Mouse (Mus musculus) E14TG2a.4 (cell line): ENCODE measurements around the gene Snapc2.
"Not testable (repeated sequence)": the region's sequence is repeated elsewhere in the genome, so short reads cannot be mapped to it uniquely, and the experiment has no call there.

Experiments used
- H3K27me3 ChIP-seq: 2 replicates; pipeline ENCODE4 v1.6.1; 2014; ENCODE audit warnings: low read length, control low read depth; ENCODE audit not compliant: insufficient read depth
- H3K36me3 ChIP-seq: 2 replicates; pipeline ENCODE4 v1.6.1; 2014; ENCODE audit warnings: low read length, control low read depth; ENCODE audit not compliant: insufficient read depth
- H3K4me1 ChIP-seq: replicated peaks from 2 replicates; pipeline ENCODE4 v1.6.1; 2014; ENCODE audit warnings: low read depth, low read length, control low read depth
- H3K4me3 ChIP-seq: replicated peaks from 2 replicates; pipeline ENCODE4 v1.5.1; 2014; ENCODE audit warnings: mild to moderate bottlenecking, low read length
- H3K9me3 ChIP-seq: 2 replicates; pipeline ENCODE4 v1.6.1; 2014; ENCODE audit warnings: low read length, control low read depth
- CTCF ChIP-seq: conservative IDR thresholded peaks from 2 replicates; pipeline ENCODE4 v1.5.1; 2014; ENCODE audit warnings: low read length
- NANOG ChIP-seq: IDR thresholded peaks from 2 replicates; pipeline ENCODE4 v1.6.1; 2014; ENCODE audit warnings: borderline replicate concordance, low read length, mixed read lengths
- POU5F1 ChIP-seq: IDR thresholded peaks from 2 replicates; pipeline ENCODE4 v1.6.1; 2014; ENCODE audit warnings: low read length, borderline replicate concordance

Gene Snapc2

DNA sequence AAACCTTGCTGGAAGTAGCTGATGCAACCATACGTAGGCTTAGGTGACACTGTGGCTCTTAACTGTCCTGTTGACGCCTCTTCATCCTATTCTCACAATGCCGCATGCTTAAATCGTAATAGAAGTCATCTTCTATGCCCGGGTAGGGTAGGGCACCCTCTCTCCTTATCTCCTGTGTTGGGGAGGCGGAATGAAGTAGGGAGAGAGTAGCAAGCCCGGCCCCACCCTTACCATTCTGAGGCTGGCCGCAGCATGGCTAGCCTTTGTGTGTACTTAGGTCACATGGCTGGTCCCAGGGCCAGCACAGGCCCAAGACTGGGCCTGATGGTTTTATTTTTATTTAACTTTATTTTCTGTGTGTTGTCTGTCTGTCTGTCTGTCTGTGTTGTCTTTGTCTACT is 5.6 kb upstream of the Snapc2 start:
- H3K4me3 ChIP-seq: no peak overlapping the region
- peaks cover 13% of the 10 kb centered on the region for H3K27me3 ChIP-seq
- H3K4me1 ChIP-seq: peaks cover 72% of the 10 kb centered on the region
- H3K36me3 ChIP-seq: peaks cover 57% of the 10 kb centered on the region
- no peaks in the 10 kb centered on the region for H3K9me3 ChIP-seq
- TF ChIP-seq POU5F1 (no peak), CTCF (no peak), NANOG (no peak)

DNA sequence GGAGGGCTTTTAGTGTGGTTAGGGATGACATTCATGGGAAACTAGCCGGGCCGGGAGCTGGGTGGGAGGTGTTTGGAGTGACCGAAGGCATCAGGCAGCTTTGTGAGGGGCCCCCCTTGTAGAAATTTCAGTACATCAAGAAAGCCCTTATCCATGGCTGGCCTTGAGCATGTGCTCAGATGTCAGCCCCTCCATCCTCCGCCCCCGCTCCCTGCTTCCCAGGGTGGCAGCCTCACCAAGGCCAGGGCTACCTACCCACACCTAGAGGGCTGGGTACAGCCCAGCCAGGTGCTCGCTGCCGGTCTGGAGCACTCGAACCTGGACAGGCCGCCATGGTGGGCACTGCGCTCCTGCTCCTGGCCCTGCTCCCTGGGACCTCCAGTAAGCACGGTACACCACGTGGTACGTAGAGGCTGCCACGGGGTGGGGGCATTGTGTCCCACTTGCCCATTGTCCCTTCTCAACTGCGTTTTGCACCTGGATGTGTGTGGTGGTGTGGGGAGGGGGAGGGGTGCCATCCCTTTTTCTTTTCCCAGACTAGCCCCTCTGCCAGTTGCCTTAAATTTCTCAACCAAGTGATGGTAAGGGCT is 4.8 kb upstream of the Snapc2 start, which contains the start of gene Tgfbr3l:
Tgfbr3l (plus strand) TSS at position 264 of the 590 bp plus-strand sequence.
- TF ChIP-seq CTCF (no peak), NANOG (no peak), POU5F1 (no peak)
- peak within 1 kb of the TSS; percentile 71 for H3K4me3 ChIP-seq
- peaks cover 13% of the 10 kb centered on the region for H3K27me3 ChIP-seq
- H3K9me3 ChIP-seq: no peaks in the 10 kb centered on the region
- H3K36me3 ChIP-seq: peaks cover 49% of the 10 kb centered on the region
- peaks cover 69% of the 10 kb centered on the region for H3K4me1 ChIP-seq

DNA sequence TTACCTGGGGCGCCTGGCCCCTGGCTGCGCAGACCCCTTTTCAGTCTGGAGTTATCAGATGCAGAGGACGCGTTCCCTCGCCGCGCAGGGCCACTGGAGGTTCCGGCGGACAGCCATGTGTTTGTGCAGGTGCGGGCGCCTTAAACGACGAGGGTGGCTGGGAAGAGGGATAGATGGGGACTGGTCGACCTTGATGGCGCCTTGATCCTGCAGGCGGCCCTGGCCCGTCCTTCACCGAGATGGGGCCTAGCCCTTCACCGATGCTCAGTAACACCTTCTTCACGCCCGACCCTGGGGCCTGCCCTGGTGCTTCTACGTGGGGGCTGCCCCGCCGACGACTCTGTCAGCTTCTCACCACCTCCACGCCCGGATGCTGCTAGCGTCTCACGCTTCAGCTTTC is 3.7 kb upstream of the Snapc2 start:
- Histone ChIP-seq H3K27me3 (peaks cover 13% of the 10 kb centered on the region), H3K36me3 (peaks cover 38% of the 10 kb centered on the region), H3K4me3 (peak overlapping the region; percentile 71), H3K4me1 (peaks cover 74% of the 10 kb centered on the region), H3K9me3 (no peaks in the 10 kb centered on the region)
- no peak for TF ChIP-seq CTCF
- no peak for TF ChIP-seq POU5F1
- no peak for TF ChIP-seq NANOG

DNA sequence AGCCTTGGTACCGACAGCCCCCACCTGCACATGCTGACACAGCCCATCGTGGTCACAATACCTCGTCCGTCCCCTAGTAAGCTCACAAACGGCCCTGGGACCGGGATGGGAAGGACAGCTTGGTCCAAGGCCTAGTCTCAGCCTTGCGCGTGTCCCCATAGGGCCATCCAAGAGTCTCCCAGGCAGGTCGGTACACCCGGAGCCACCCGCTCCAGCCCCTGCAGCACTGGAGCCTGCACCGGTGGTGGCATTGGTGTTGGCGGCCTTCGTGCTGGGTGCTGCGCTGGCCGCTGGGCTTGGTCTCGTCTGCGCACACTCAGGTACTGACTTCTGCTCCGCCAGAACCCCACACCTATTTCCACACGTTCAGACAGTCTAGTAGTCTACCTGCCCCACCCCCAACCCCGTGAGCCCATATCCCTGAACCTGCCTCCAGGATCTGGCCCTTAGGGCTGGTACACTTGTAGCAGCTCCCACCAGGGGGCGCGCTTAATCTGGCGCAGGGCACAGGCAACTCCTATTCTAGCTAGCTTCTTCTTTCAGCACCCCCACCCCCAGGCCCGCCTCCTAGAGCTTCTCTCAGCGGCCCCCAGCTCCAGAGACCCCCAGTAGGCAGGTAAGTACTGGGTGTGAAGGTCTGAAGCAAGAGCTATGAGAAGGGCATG is 2.4 kb upstream of the Snapc2 start:
- Histone ChIP-seq H3K9me3 (no peaks in the 10 kb centered on the region), H3K36me3 (peaks cover 38% of the 10 kb centered on the region), H3K4me3 (peak overlapping the region; percentile 71), H3K27me3 (peaks cover 13% of the 10 kb centered on the region), H3K4me1 (peaks cover 76% of the 10 kb centered on the region)
- TF ChIP-seq CTCF (peak; percentile 27), NANOG (no peak), POU5F1 (no peak)

DNA sequence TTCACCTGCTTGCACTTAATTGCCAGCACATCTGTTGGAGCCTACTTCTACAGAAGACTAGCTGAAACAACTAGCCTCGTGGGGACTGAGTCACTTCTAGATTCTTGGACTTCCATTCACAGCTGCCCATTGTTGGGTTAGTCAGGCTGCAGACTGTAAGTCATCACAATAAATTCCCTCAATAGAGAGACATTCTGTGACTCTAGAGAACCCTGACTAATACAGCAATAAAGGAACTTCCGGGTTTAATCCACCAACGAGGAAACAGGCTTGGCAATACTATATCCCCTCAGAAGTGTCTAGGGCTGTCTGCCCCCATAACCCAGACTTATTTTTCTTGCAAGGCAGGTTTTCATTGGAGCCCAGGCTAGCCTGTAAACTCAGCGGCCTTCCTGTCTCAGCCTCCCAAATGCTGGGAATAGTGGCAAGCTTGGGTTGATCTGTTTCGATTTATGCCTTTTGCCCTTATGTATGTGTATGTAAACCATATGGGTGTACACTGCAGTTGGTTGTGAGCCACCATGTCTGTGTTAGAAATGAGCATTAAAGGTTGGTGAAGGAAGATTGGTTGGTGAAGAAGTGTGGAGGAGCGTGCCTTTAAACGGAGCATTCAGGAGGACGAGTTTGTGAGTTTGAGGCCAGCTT is 642 bp upstream of the Snapc2 start:
- Histone ChIP-seq H3K27me3 (peaks cover 13% of the 10 kb centered on the region), H3K9me3 (no peaks in the 10 kb centered on the region), H3K4me3 (peak overlapping the region; percentile 86), H3K36me3 (peaks cover 40% of the 10 kb centered on the region), H3K4me1 (peaks cover 70% of the 10 kb centered on the region)
- no peak for TF ChIP-seq CTCF
- TF ChIP-seq POU5F1: no peak
- no peak for TF ChIP-seq NANOG

DNA sequence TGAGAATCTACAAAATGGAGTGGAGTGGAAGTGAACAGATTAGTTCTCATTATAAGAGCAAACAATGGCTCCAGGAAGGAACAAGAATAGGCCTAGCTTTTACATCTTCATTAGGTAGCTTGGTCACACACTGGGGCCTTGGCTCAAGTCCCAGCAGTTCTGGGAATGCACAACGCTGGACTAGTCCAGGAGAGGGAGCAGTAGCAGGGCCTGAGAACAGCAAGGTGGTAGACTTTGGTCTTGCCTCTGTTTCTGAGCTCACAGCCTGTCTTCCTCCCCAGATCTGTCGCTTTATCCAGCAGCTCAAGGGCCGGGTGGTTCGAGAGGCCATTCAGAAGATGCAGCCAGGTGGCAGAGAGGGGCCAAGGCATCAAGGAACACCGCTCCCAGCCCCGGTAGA is 1.1 kb downstream of the Snapc2 start:
- Histone ChIP-seq H3K4me3 (peak overlapping the region; percentile 86), H3K36me3 (peaks cover 38% of the 10 kb centered on the region), H3K27me3 (peaks cover 10% of the 10 kb centered on the region), H3K4me1 (peaks cover 62% of the 10 kb centered on the region), H3K9me3 (no peaks in the 10 kb centered on the region)
- TF ChIP-seq POU5F1 (no peak), CTCF (no peak), NANOG (no peak)

DNA sequence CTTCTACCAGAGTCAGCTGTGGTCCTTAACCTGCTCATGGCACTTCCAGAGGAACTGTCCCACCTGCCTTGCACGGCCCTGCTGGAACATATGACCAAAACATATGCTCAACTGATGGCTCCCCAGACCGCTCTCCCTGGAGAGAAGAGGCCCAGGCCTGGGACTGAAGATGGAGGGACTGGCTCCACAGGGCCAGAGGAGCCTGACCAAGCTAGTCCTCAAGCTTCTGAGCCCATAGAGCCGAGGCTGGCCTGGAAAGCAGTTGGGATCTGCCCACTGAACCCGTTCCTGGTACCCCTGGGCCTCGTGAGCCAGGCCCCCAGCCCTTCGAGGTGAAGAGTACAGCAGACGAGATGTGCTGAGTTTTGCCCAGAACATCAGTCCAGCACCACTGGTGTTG is 2.6 kb downstream of the Snapc2 start:
- H3K9me3 ChIP-seq, H3K4me3 ChIP-seq, H3K27me3 ChIP-seq: not testable (repeated sequence)
- H3K4me1 ChIP-seq: peaks cover 60% of the 10 kb centered on the region
- peaks cover 51% of the 10 kb centered on the region for H3K36me3 ChIP-seq

DNA sequence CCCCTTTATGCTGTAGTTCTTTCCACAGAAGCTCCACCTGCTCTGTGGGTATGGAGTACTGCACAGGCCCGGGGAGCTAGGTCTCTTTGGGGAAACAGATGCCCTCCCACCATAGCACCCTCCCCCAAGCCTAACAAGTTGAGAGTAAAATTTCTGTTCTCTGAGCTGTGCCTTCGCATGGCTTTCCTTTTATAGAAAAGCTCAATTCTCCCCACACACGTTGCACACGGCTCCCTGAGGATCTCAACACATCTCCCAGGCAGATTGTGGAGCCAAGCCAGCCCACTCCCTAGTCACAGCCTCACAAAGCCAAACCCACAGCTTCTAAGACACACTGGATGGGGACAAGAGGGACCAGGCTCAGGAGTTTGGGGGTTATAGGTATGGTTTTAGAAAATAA is 4.0 kb downstream of the Snapc2 start:
- peaks cover 65% of the 10 kb centered on the region for H3K36me3 ChIP-seq
- no peak overlapping the region for H3K4me3 ChIP-seq
- no peak for TF ChIP-seq NANOG
- TF ChIP-seq CTCF: no peak
- TF ChIP-seq POU5F1: no peak
- H3K9me3 ChIP-seq: no peaks in the 10 kb centered on the region
- H3K27me3 ChIP-seq: no peaks in the 10 kb centered on the region
- peaks cover 50% of the 10 kb centered on the region for H3K4me1 ChIP-seq
